Comparison of ENCODE assay signal across 29 mouse cellular contexts in the genomic region with DNA sequence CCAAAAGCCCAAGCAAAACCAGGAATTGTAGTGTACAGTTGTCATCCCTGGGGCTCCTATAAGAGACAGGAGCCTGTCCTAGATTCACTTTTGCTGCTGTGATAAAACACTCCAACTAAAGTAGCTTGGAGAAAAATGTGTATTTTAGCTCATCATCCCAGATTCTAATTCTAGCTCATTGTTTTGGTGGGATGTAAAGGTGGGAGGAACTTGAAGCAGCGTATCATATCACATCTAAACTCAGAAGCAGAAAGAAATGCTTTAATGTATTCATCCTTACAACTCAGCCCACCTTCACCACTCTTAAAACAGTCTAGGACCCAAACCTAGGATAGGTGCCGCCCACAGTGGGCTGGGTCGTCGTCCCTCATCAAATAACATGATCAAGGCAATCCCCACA. TPM values are rescaled to one million over a fixed set of nuclear protein-coding genes. Genes with fewer than 3 reads are reported as not detected.
DNase-seq lines count a peak whose midpoint lies in the region; ATAC-seq lines count a peak whose summit lies in the region.
"Had no signal": no experiment of that assay in that cellular context is flagged by ENCODE, and none has a peak within 500 bp of the region (broad histone marks: within the 10 kb centered on the region; RNA-seq: fewer than 3 reads in every experiment).

No protein-coding gene starts in this region.

- H3K27ac ChIP-seq in heart, embryonic 10.5 days, result no peak overlapping the region
- H3K27ac ChIP-seq: embryonic facial prominence, embryonic 13.5 days; embryonic facial prominence, embryonic 15.5 days; forebrain, embryonic 10.5 days; forebrain, embryonic 12.5 days had no signal

- no peak for DNase-seq in frontal cortex, postnatal 14 days (ENCODE audit: low spot score in 2 of 2)
- DNase-seq in heart, embryonic 10.5 days (ENCODE audit: low spot score), result peak; percentile 47
- DNase-seq in heart, postnatal 36 days, result no peak
- no peak for DNase-seq in kidney, adult 8-10 months
- DNase-seq: adrenal gland, adult 8-10 months; adrenal gland, postnatal 14 days; adrenal gland, postnatal 36 days; B cell, adult 2 months; cerebellum, adult 11 months; cerebellum, adult 18-20 months; cerebellum, adult 8-10 months; cerebellum, adult 9-11 months; cerebellum, postnatal 14 days; cerebellum, postnatal 36 days; embryo, embryonic 11 days had no signal

- intact Hi-C loops in heart, postnatal 36 days (cut with DNase I), result no loop called here

- H3K36me3 ChIP-seq in heart, embryonic 10.5 days, result no peaks in the 10 kb centered on the region
- H3K36me3 ChIP-seq: embryonic facial prominence, embryonic 13.5 days; embryonic facial prominence, embryonic 15.5 days; forebrain, embryonic 10.5 days; forebrain, embryonic 12.5 days; G1E had no signal

- H3K9me3 ChIP-seq in heart, embryonic 10.5 days, result no peaks in the 10 kb centered on the region
- H3K9me3 ChIP-seq: embryonic facial prominence, embryonic 13.5 days; embryonic facial prominence, embryonic 15.5 days; forebrain, embryonic 10.5 days; forebrain, embryonic 12.5 days had no signal

- ATAC-seq in frontal cortex, adult (ENCODE audit: low TSS enrichment), result peak; percentile 79
- ATAC-seq: activated CD4-positive, CD25-positive, alpha-beta regulatory T cell, adult 4 months; CD4-positive, CD25-positive, alpha-beta regulatory T cell, adult 4 months; forebrain, embryonic 14.5 days; forebrain, embryonic 16.5 days; Patski had no signal

- 0 out of 2 replicates have a peak, but pooled peaks cover 2% of the 10 kb centered on the region for H3K4me1 ChIP-seq in heart, embryonic 10.5 days

- H3K27me3 ChIP-seq in heart, embryonic 10.5 days (ENCODE audit: insufficient read depth, poor library complexity, severe bottlenecking), result no peaks in the 10 kb centered on the region
- H3K27me3 ChIP-seq: CH12.LX; embryonic facial prominence, embryonic 13.5 days; embryonic facial prominence, embryonic 15.5 days; Patski had no signal

- H3K4me3 ChIP-seq in heart, embryonic 10.5 days, result no peak overlapping the region
- H3K4me3 ChIP-seq: embryonic facial prominence, embryonic 13.5 days; embryonic facial prominence, embryonic 15.5 days; erythroblast, embryonic 14.5 days; forebrain, embryonic 10.5 days; forebrain, embryonic 12.5 days had no signal

- WGBS in heart, embryonic 10.5 days, result 88% methylated on average over 4 of the region's 4 CpGs

RNA-seq across cellular contexts. Expression of a gene that starts 40.2 kb away (rescaled TPM):
- 27.4 and 71.7 TPM in 2 replicates for polyA plus RNA-seq in heart, embryonic 10.5 days (2016; fragmentation: Nextera tagmentation; extraction: Ambion mirVana)
- total RNA-seq in heart, postnatal 36 days (2021), result 10 to 100 TPM; 30.8 to 35.8 TPM
- total RNA-seq: CH12.LX; common myeloid progenitor, adult 5-6 weeks; G1E had no signal
- polyA plus RNA-seq: activated CD4-positive, CD25-positive, alpha-beta regulatory T cell, adult 4 months; CD4-positive, CD25-positive, alpha-beta regulatory T cell, adult 4 months; erythroblast, embryonic 14.5 days; G1E had no signal
